ENCODE assay signal across 8 mouse cellular contexts in the genomic region with DNA sequence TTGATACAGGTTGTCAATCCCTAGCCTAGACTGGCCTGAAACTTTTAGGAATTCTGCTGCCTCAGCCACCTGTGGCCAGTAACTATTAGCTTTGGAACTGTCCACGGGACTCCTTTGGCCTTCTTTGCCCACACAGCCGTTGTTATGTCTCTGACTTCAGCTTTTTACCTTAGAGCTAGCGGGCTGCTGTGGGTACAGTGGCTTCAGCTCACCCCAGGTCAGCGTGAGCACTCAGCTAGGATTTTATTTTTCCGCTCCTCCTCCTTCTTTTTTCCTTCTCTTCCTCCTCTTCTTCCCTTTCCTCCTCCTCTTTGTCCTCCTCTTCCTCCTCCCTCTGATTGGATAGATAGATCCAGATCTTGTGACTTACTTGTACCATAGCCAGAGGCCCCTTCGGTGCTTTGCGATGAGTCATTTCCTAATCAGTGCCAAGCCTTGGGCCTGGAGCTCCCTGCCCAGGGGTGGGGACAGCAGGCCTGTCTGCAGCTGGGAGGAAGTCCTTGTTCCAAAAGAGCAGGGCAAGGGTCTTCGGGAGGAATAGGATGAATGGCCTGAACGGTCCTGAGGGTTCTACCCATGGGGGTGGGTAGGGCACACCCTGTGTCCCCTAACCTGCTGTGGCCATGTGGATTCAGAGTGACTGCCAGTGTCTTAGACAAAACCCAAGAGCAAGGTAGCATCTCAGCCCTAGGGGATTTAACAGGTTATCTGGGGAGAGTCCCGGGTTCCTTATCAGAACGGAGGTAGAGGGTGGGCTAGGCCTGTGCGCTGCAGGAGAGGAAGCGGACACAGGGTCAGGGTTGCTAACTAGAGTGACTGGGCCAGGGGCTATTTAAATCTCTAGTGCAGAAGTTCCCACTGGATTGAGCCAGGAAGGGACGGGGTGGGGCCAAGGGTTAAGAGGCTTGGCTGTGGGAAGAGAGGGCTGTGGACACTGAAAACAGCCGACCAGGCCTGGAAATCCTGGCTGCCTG. TPM values are rescaled to one million over a fixed set of nuclear protein-coding genes. Genes with fewer than 3 reads are reported as not detected.
DNase-seq lines count a peak whose midpoint lies in the region; ATAC-seq lines count a peak whose summit lies in the region.

No protein-coding gene starts in this region.

- WGBS in heart, embryonic 15.5 days: 20% methylated on average over 15 of the region's 15 CpGs
- WGBS in limb, embryonic 12.5 days: 62% methylated on average over 15 of the region's 15 CpGs

- peak overlapping the region; percentile 98 for H3K27ac ChIP-seq in brown adipose tissue, adult 24 weeks (replicated peaks; ENCODE audit: low read depth, low read length)
- H3K27ac ChIP-seq in heart, embryonic 15.5 days: peak overlapping the region; percentile 95
- H3K27ac ChIP-seq in limb, embryonic 12.5 days: peak overlapping the region; percentile 64; the same call in 1 of the 2 replicates

- H3K4me1 ChIP-seq in brown adipose tissue, adult 24 weeks (ENCODE audit: control insufficient read depth, insufficient read depth, insufficient read length, low read length): peaks cover 38% of the 10 kb centered on the region
- peaks cover 56% of the 10 kb centered on the region for H3K4me1 ChIP-seq in heart, embryonic 15.5 days (replicated peaks)
- peaks cover 62% of the 10 kb centered on the region for H3K4me1 ChIP-seq in limb, embryonic 12.5 days (replicated peaks)

- peak; percentile 61 for DNase-seq in layer of hippocampus, adult 9-11 months
- DNase-seq in layer of hippocampus, adult 18-20 months (ENCODE audit: low spot score in 2 of 2): no peak
- DNase-seq in ovary, postnatal 14 days (ENCODE audit: low spot score): peak; percentile 48
- no peak for DNase-seq in frontal cortex, postnatal 10 days (ENCODE audit: low spot score in 2 of 2)
- DNase-seq in layer of hippocampus, postnatal 10 days (ENCODE audit: low spot score in 2 of 2): no peak

- peak overlapping the region; percentile 20; the same call in 1 of the 2 replicates for H3K4me3 ChIP-seq in brown adipose tissue, adult 24 weeks (ENCODE audit: insufficient read depth, low read depth, low read length)
- H3K4me3 ChIP-seq in heart, embryonic 15.5 days: 0 out of 2 replicates have a peak overlapping the region, but pooled peaks have one; percentile 7
- H3K4me3 ChIP-seq in limb, embryonic 12.5 days (replicated peaks): no peak overlapping the region

- no peaks in the 10 kb centered on the region for H3K27me3 ChIP-seq in heart, embryonic 15.5 days
- H3K27me3 ChIP-seq in limb, embryonic 12.5 days: no peaks in the 10 kb centered on the region

- H3K36me3 ChIP-seq in heart, embryonic 15.5 days: no peaks in the 10 kb centered on the region
- H3K36me3 ChIP-seq in limb, embryonic 12.5 days: peaks cover 17% of the 10 kb centered on the region

- peak; percentile 89 for ATAC-seq in heart, embryonic 15.5 days (replicated peaks; ENCODE audit: insufficient number of reproducible peaks, insufficient read depth, low FRiP score, low read depth)
- no peak for ATAC-seq in limb, embryonic 12.5 days (ENCODE audit: insufficient number of reproducible peaks, insufficient read depth, low FRiP score, low TSS enrichment, low read depth)

- H3K9ac ChIP-seq in heart, embryonic 15.5 days: no peak overlapping the region
- no peak overlapping the region; the same call in 1 of the 2 replicates for H3K9ac ChIP-seq in limb, embryonic 12.5 days (replicated peaks)

- H3K9me3 ChIP-seq in heart, embryonic 15.5 days (replicated peaks): no peaks in the 10 kb centered on the region
- H3K9me3 ChIP-seq in limb, embryonic 12.5 days: no peaks in the 10 kb centered on the region; the same call in 1 of the 2 replicates

- H3K4me2 ChIP-seq in heart, embryonic 15.5 days: peak overlapping the region; percentile 52
- H3K4me2 ChIP-seq in limb, embryonic 12.5 days: no peak overlapping the region

RNA-seq across cellular contexts. Expression of gene Tanc1, which starts 58.5 kb away (rescaled TPM):
- total RNA-seq in layer of hippocampus, adult 18-20 months (2021): 100 to 1,000 TPM; 109 to 114 TPM
- polyA plus RNA-seq in brown adipose tissue, adult 24 weeks (2012; ENCODE audit: insufficient read depth, insufficient read length, missing spikeins): 9.7 and 12.9 TPM in 2 replicates
- polyA plus RNA-seq in heart, embryonic 15.5 days (2015; fragmentation: Nextera tagmentation; extraction: Ambion mirVana): 22.9 and 27.9 TPM in 2 replicates
- 60.7 and 70.6 TPM in 2 replicates for polyA plus RNA-seq in limb, embryonic 12.5 days (2016; fragmentation: Nextera tagmentation; extraction: Ambion mirVana)
- 10 to 100 TPM; 20.9 to 32.2 TPM for total RNA-seq in layer of hippocampus, postnatal 10 days (2021)

Comparison
In these comparisons a context has a peak if more than half of its experiments do, and no peak if none do; other contexts are left out.
1. DNase-seq: peak in layer of hippocampus, adult 9-11 months (single experiment) and ovary, postnatal 14 days (single experiment); none in layer of hippocampus, adult 18-20 months (0 of 2), frontal cortex, postnatal 10 days (0 of 2) and layer of hippocampus, postnatal 10 days (0 of 2).
2. Peak in every context shown above with its lines, with median percentiles within 50 percentile points of each other: H3K27ac ChIP-seq.